Mouse (Mus musculus) kidney, postnatal 4 days (tissue): ENCODE data around the gene Bpifa2.
A peak's percentile ranks its signal among the peaks of the same experiment; 100 is the strongest.
"Not testable (repeated sequence)": the region's sequence is repeated elsewhere in the genome, so short reads cannot be mapped to it uniquely, and the experiment has no call there.

Experiments
- DNase-seq, 2 experiments: peaks; one replicate each; pipeline ENCODE4 v3.0.0; 2021; ENCODE audit warnings: mixed read lengths in 2 of 2

Gene Bpifa2

DNA sequence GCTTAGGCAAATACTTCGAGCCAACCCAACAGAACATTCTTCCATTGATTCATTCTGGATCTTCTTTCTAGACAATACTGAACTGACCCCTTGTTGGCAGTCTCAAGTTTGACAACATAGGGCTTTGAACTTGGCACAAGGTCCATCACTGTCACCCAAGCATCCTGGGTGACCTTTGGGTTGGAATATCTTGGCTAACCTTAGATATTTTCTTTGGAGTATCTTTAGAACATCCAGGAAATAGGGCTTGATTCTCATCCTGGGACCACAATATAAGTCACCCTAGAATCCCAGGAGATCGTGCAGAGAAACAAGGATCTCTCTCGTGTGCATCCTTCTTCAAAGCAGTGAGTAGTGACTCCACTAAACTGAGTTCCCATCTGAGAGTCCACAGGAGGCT is at the start of gene Bpifa2:
Gene Bpifa2 (plus strand): TSS at position 301 of the 400 bp plus-strand sequence.
- no peak for DNase-seq

DNA sequence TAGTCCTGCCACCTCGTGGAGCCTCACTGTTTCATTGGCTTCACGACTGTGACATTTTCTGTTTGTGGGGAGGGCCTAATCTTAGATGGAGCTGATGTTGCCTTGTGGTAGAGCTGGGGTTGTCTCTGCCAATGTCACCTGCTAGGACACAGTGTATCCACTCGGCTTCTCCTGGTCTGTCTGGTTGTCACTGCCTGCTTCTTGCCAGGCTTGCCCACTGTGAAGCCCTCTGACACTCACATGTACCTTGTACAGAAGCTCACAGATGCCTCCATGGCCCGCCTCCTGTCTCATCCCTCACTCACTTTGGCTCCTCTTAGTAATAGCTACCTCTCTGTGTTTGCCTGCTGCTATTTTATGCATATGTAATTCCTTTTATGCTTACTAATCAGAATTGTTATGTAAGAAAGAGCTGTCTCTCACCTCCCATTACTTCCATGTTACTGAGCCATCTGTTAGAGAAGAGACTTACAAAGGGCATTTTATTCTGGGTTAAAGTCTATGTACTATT is 45.2 kb upstream of the Bpifa2 start:
- no peak for DNase-seq

DNA sequence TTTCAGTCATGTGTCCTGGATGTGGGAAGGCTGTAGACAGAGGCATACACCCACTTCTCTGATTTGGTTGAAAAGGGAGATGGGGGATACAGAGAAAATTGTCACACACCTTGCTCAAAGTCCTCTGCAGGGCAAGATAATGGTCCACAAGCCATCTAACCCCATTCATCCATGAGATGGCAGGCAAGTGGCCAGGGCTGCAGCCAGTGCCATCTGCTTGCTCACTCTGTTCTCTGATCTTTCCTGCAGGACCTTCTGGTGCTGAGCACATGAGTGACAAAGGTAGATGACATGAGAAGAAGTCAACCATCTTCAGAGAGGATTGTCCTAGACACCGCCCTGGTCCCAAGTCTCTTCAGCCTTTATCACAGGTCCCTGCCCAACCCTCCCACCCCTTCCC is 44.7 kb upstream of the Bpifa2 start:
- DNase-seq = no peak

DNA sequence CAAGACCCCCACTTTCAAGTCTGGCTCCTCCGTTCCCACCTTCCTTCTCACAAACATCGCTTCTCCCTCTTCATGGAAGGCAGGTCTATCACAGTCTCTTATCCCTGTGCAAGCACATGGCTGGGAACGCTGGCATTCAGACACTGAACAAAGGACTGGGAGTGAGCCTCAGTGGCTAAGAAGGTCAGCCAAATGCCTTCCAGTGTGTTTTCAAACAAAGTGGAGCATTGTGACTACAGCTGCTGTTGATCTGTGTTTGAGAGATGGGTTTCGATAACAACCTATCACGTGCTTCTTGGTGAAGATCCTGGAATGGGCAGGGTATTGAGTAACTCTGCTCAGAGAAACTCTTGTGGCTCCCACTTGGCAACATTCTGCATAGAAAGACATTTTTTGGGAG is 37.8 kb upstream of the Bpifa2 start:
- DNase-seq = no peak

- DNase-seq = no peak
These were observed 33.5 kb upstream of the Bpifa2 start, which contains the start of gene Bpifa6 for GRCm38 (mm10) chr2:153974582-153974981. Gene Bpifa6 (plus strand): TSS chr2:153974945.

GRCm38 (mm10) chr2:153995770-153996169 is 12.3 kb upstream of the Bpifa2 start:
- peak; percentile 88 to 89 for DNase-seq

GRCm38 (mm10) chr2:154000501-154000900 is 7.6 kb upstream of the Bpifa2 start:
- DNase-seq = no peak

GRCm38 (mm10) chr2:154001056-154001455 is 7.0 kb upstream of the Bpifa2 start:
- no peak for DNase-seq

- DNase-seq = no peak
These were observed 3.6 kb upstream of the Bpifa2 start for GRCm38 (mm10) chr2:154004456-154004855.

DNA sequence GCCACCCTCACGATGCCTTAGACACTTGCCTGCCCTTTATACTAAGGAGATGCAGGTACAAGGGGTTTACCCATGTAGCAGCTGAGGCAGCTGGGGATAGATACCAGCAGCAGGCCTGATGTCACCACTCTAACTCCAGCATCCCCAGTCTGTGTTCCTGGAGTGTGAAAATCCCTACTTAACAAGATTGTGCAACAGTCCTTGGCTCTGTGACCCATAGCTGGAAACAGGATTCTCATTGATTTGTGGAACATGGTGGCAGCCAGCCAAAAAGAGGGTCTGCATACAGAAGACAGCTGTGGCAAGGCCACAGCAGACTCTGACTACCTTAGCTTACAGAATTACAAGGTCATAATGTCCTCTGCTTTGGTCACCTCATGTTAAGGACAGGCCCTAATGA is 3.0 kb upstream of the Bpifa2 start:
- peak; percentile 4 to 14 for DNase-seq

DNA sequence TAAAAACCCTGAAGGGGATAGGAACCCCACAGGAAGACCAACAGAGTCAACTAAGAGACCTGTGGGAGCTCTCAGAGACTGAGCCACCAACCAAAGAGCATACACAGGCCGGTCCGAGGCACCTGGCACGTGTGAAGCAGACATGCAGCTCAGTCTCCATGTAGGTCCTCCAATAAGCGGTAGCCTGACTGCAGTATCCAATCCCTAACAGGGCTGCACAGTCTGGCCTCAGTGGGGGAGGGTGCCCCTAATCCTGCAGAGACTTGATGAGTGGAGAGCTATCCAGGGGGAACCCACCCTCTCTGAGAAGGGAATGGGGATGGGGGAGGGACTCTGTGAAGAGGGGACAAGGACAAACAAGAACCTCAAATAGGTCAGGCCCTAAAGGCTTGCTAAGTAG is 2.3 kb upstream of the Bpifa2 start:
- DNase-seq = no peak

DNA sequence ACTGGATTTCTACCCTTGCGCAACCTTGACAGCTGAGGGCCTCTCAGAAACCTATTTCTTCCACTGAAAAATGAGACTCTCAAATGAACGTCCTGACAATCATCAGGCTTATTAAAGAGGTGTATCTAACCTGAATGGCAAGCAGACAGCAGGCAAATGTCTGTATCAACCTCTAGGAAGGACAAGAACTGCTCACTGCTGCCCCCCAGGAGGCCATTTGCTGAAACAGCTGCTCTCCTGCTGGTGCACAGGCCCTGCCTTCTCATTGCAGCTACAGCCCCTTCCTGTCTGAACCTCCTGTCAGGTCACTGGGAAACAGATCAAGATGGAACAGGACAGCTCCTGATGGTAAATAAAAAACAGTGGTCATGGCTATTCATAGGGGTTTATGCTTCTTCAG is 1.7 kb upstream of the Bpifa2 start:
- peak; percentile 4 to 5 for DNase-seq

DNA sequence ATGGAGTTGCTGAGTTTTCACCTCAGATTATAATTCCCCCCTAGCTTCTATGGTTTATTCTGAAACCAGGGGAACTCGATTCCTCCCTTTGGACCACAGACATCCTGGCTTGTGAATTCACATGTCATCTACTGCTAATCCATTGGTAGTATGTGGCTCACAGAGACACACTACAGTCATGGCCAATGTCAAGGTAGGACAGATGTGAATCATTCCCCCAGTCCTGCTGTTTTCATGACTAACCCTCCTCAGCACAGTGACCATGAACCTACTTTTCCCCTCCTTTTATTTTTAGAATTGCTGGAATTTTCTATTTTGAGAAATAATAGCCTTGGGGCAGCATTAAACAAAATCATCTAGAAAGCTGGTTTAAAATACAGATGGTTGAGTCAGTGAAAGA is 684 bp upstream of the Bpifa2 start:
- no peak for DNase-seq

GRCm38 (mm10) chr2:154017990-154018389 is 9.9 kb downstream of the Bpifa2 start:
- DNase-seq = no peak

DNA sequence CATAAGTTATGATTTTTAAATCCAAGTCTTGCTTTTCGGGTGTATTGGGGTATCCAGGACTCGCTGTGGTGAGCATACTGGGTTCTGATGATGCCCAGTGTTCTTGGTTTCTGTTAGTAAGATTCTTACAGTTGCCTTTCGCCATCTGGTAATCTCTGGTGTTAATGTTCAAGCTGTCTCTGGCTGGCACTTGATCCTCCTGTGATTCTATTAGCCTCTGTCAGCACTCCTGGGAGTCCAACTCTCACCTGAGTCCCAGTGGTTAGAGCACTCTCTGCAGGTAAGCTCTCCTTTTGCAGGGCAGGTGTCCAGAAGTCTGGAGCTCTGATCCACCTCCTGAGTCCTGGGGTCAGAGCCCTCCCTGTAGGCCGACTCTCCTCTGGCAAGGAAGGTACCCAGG is 16.6 kb downstream of the Bpifa2 start:
- DNase-seq = not testable (repeated sequence)

DNA sequence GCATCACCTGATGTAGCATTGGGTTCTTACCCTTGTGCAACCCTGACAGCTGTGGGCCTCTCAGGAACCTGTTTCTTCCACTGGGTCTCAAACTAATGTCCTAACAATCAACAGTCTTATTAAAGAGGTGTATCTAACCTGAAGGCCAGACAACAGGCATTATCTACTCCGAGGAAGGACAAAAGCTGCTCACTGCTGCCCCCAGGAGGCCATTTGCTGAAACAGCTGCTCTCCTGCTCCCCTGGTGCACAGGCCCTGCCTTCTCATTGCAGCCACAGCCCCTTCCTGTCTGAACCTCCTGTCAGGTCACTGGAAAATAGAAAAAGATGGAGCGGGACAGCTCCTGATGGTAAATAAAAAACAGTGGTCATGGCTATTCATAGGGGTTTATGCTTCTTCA is 30.9 kb downstream of the Bpifa2 start:
- peak; percentile 54 for DNase-seq

DNA sequence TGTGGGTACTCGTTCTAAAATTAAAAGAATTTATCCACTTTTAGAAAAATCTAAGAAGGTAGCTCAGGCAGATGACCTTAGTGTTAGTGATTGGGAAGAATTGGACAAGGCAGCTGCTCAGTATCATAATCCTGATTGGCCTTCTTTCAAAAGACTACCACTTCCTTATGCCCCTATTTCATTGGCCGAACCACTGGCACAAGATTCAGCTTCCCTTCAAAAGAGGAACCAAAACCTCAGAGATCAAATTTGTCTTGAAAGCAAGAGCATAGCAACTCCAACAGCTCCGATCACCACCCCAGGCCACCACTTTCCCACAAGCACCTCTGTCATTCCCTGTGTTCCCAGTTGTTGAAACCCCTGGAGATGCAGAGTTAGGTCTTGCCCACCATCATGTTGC is 36.7 kb downstream of the Bpifa2 start:
- no peak for DNase-seq

DNA sequence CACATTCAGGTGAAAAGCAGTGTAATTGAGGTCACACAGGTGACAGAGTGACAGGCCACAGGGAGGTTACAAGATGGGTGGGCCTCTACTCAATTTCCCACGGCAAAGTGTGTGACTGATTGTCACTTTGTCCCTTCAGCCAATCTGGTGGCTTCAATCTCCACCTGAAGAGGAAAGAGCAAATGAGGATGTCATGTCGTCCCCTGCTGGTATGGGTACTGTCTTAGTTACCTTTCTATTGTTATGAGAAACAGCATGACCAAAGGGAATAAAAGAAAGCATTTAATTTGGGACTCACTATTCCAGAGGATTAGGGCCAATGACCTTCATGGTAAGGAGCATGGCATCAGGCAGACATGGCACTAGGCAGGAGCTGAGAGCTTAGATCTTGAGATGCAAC is 50.6 kb downstream of the Bpifa2 start:
- DNase-seq = peak; percentile 9 to 10
